Mouse (Mus musculus) liver, embryonic 13.5 days (tissue): Measurements from ENCODE around the gene Gpr176. TPM values are rescaled to one million over a fixed set of nuclear protein-coding genes. Genes with fewer than 3 reads are reported as not detected.
A peak's percentile ranks its signal among the peaks of the same experiment; 100 is the strongest.

Source experiments
- ATAC-seq: fragments of 200-750 bp; cut with Nextera tagmentation; 2 replicates; pipeline ENCODE4 v1.8.0; 2017; ENCODE audit warnings: low read depth, mild to moderate bottlenecking, moderate number of reproducible peaks, moderate library complexity
- DNase-seq: peaks from one replicate; pipeline ENCODE4 v3.0.0; 2022
- H3K27ac ChIP-seq: fragments of 300-500 bp; sonication (generic); 2 replicates; pipeline ENCODE4 v1.5.1; 2015; ENCODE audit warnings: moderate library complexity, mild to moderate bottlenecking, inconsistent platforms
- H3K27me3 ChIP-seq: fragments of 300-500 bp; sonication (generic); 2 replicates; pipeline ENCODE4 v1.6.1; 2015; ENCODE audit warnings: mild to moderate bottlenecking, inconsistent platforms
- H3K36me3 ChIP-seq: fragments of 300-500 bp; sonication (generic); 2 replicates; pipeline ENCODE4 v1.6.1; 2015; ENCODE audit warnings: mild to moderate bottlenecking, inconsistent platforms
- H3K4me1 ChIP-seq: fragments of 300-500 bp; sonication (generic); replicated peaks from 2 replicates; pipeline ENCODE4 v1.6.1; 2015; ENCODE audit warnings: inconsistent platforms
- H3K4me2 ChIP-seq: fragments of 300-500 bp; sonication (generic); 2 replicates; pipeline ENCODE4 v1.6.1; 2015; ENCODE audit warnings: inconsistent platforms, mild to moderate bottlenecking, moderate library complexity
- H3K4me3 ChIP-seq: fragments of 300-500 bp; sonication (generic); replicated peaks from 2 replicates; pipeline ENCODE4 v1.5.1; 2015; ENCODE audit warnings: mild to moderate bottlenecking, inconsistent platforms
- H3K9ac ChIP-seq: fragments of 300-500 bp; sonication (generic); 2 replicates; pipeline ENCODE4 v1.6.1; 2015; ENCODE audit warnings: mild to moderate bottlenecking, inconsistent platforms
- H3K9me3 ChIP-seq: fragments of 300-500 bp; sonication (generic); replicated peaks from 2 replicates; pipeline ENCODE4 v1.6.1; 2016; ENCODE audit warnings: inconsistent platforms
- WGBS: fragments of 180-500 bp; shearing (Covaris S2); methylation state at CpG from one replicate; pipeline ENCODE4 v1.1.7; 2015; ENCODE audit not compliant: insufficient replicate concordance; 5-methylcytosine and 5-hydroxymethylcytosine counted together
- polyA plus RNA-seq: library from polyadenylated mRNA; unstranded; fragments of >200 nt; fragmentation: Nextera tagmentation; extraction: Ambion mirVana; gene quantifications from 2 replicates; pipeline ENCODE4 v1.2.1, GENCODE M21; 2015

The Gpr176 gene
- 0.38 TPM in 2 replicates for polyA plus RNA-seq

GRCm38 (mm10) chr2:118372901-118373571 is at the start of gene Gpr176:
TSS of gene Gpr176 (minus strand) at chr2:118373419.
- DNase-seq (no peak), ATAC-seq (peak; percentile 52)
- Histone ChIP-seq H3K9ac (peak within 1 kb of the TSS; percentile 39; the same call in 1 of the 2 replicates), H3K27ac (no peak within 1 kb of the TSS), H3K9me3 (no peaks in the 10 kb centered on the region), H3K4me1 (peaks cover 17% of the 10 kb centered on the region), H3K27me3 (peaks cover 62% of the 10 kb centered on the region), H3K4me2 (peak within 1 kb of the TSS; percentile 72), H3K4me3 (peak within 1 kb of the TSS; percentile 54), H3K36me3 (no peaks in the 10 kb centered on the region)
- 2% methylated on average over 55 of the region's 59 CpGs for WGBS

DNA sequence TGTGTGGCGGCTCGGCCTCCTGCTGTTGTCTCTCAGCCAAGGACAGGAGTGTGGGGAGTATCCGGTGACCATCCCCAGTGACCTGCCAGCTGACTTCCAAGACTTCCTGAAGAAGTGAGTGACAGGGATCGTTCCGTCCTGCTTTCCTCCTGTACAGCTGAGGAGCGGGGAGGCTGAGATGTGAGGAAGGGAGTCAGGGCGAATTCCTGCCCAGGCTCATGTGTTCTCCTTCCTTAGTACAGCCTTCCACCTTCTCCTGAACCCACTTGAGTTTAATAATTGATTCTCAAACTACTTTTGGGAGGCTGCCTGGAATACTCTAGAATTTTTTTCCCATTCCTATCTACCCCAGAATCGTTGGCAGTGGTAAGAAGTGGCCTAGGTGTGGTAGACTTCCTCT is 49.2 kb upstream of the Gpr176 start:
- no peak overlapping the region for H3K27ac ChIP-seq
- no peak overlapping the region for H3K4me3 ChIP-seq
- H3K9me3 ChIP-seq, result no peaks in the 10 kb centered on the region
- no peak for ATAC-seq
- no peak overlapping the region for H3K9ac ChIP-seq
- H3K4me1 ChIP-seq, result no peaks in the 10 kb centered on the region
- H3K36me3 ChIP-seq, result peaks cover 41% of the 10 kb centered on the region
- DNase-seq, result no peak
- 70% methylated on average over 8 of the region's 8 CpGs for WGBS
- H3K27me3 ChIP-seq, result no peaks in the 10 kb centered on the region
- H3K4me2 ChIP-seq, result no peak overlapping the region

DNA sequence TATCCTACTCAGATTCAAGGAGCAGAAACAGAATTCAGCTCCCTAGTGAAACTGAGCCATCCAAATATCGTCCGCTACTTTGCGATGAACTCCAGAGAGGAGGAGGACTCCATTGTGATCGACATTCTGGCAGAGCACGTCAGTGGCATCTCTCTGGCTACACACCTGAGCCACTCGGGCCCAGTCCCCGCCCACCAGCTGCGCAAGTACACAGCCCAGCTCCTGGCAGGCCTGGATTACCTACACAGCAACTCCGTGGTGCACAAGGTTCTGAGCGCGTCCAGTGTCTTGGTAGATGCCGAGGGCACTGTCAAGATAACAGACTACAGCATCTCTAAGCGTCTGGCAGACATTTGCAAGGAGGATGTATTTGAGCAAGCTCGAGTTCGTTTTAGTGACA is 48.7 kb upstream of the Gpr176 start:
- Histone ChIP-seq H3K36me3 (peaks cover 41% of the 10 kb centered on the region), H3K27me3 (no peaks in the 10 kb centered on the region), H3K9me3 (no peaks in the 10 kb centered on the region), H3K4me3 (no peak overlapping the region), H3K4me1 (no peaks in the 10 kb centered on the region), H3K4me2 (no peak overlapping the region), H3K27ac (no peak overlapping the region), H3K9ac (no peak overlapping the region)
- DNase-seq (no peak), ATAC-seq (no peak)
- 83% methylated on average over 15 of the region's 15 CpGs for WGBS

DNA sequence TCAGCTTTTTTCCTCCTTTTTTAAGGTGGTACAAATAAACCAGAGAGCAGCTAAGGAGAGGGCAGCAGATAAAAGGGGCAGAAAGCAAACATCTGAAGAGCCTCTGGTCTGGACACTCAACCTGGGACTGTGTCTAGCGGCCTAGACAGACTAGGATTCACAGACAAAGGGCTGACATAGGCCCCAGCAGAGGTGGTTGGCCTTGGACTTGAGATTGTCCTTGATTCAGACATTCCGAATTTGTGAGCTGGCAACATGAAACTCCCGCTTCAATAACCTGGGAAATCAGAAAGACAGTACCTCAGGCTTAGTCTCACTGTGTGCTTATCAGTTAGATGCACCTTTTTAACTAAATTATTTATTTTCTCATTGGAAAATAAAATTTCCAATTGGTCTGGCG is 44.9 kb upstream of the Gpr176 start:
- no peak overlapping the region for H3K4me2 ChIP-seq
- H3K27me3 ChIP-seq, result no peaks in the 10 kb centered on the region
- no peak overlapping the region for H3K9ac ChIP-seq
- no peak overlapping the region for H3K27ac ChIP-seq
- H3K4me3 ChIP-seq, result no peak overlapping the region
- peaks cover 67% of the 10 kb centered on the region for H3K36me3 ChIP-seq
- 71% methylated on average over 4 of the region's 4 CpGs for WGBS
- no peaks in the 10 kb centered on the region for H3K4me1 ChIP-seq
- DNase-seq (no peak), ATAC-seq (no peak)
- no peaks in the 10 kb centered on the region for H3K9me3 ChIP-seq

- Histone ChIP-seq H3K4me1 (no peaks in the 10 kb centered on the region), H3K4me2 (no peak overlapping the region), H3K9me3 (no peaks in the 10 kb centered on the region), H3K4me3 (no peak overlapping the region), H3K9ac (no peak overlapping the region), H3K36me3 (peaks cover 74% of the 10 kb centered on the region), H3K27me3 (no peaks in the 10 kb centered on the region), H3K27ac (no peak overlapping the region)
- DNase-seq, result no peak
- WGBS, result 71% methylated on average over 6 of the region's 6 CpGs
- ATAC-seq, result no peak
These were observed 42.6 kb upstream of the Gpr176 start for GRCm38 (mm10) chr2:118415601-118416355.

DNA sequence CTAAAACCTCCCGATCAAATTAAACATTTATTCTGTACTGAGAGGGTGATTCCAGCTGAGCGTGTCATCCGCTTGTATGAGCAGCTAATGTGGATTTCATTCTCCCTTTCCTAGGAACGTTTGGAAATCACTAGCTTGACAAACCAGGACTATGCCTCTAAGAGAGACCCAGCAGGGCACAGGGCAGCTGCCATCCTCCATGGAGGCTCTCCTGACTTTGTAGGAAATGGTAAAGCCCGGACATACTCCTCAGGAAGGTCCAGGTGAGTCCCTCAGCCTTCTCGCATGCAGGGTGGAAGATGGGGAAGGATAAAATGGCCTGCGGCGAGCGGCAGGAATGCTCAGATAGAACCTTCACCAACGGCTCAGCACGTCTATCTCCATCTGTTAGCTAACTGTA is 39.6 kb upstream of the Gpr176 start:
- peaks cover 68% of the 10 kb centered on the region for H3K36me3 ChIP-seq
- DNase-seq, result no peak

GRCm38 (mm10) chr2:118408336-118408895 is 35.2 kb upstream of the Gpr176 start:
- Histone ChIP-seq H3K4me2 (no peak overlapping the region), H3K9me3 (no peaks in the 10 kb centered on the region), H3K4me1 (no peaks in the 10 kb centered on the region), H3K27ac (no peak overlapping the region), H3K9ac (no peak overlapping the region), H3K27me3 (no peaks in the 10 kb centered on the region), H3K4me3 (no peak overlapping the region), H3K36me3 (peaks cover 43% of the 10 kb centered on the region)
- DNase-seq, result no peak
- WGBS, result 78% methylated on average over 4 of the region's 4 CpGs
- no peak for ATAC-seq

More for the DNA sequence above, 39.6 kb upstream of the Gpr176 start:
- WGBS, result 84% methylated on average over 11 of the region's 11 CpGs
- Histone ChIP-seq H3K4me3 (no peak overlapping the region), H3K27ac (no peak overlapping the region), H3K4me2 (no peak overlapping the region), H3K9me3 (no peaks in the 10 kb centered on the region), H3K27me3 (no peaks in the 10 kb centered on the region), H3K9ac (no peak overlapping the region), H3K4me1 (no peaks in the 10 kb centered on the region)
- ATAC-seq, result no peak

GRCm38 (mm10) chr2:118406811-118407210 is 33.6 kb upstream of the Gpr176 start:
- Histone ChIP-seq H3K4me1 (0 out of 2 replicates have a peak, but pooled peaks cover 3% of the 10 kb centered on the region), H3K36me3 (peaks cover 32% of the 10 kb centered on the region), H3K4me2 (no peak overlapping the region), H3K9ac (no peak overlapping the region), H3K9me3 (no peaks in the 10 kb centered on the region), H3K27me3 (no peaks in the 10 kb centered on the region), H3K4me3 (no peak overlapping the region), H3K27ac (no peak overlapping the region)
- no peak for DNase-seq
- 47% methylated on average over 2 of the region's 2 CpGs for WGBS
- no peak for ATAC-seq

GRCm38 (mm10) chr2:118405568-118405967 is 32.3 kb upstream of the Gpr176 start:
- peak; percentile 59; the same call in 1 of the 2 replicates for ATAC-seq
- Histone ChIP-seq H3K4me1 (0 out of 2 replicates have a peak, but pooled peaks cover 3% of the 10 kb centered on the region), H3K9me3 (no peaks in the 10 kb centered on the region), H3K27ac (no peak overlapping the region), H3K36me3 (peaks cover 26% of the 10 kb centered on the region), H3K27me3 (no peaks in the 10 kb centered on the region), H3K4me3 (no peak overlapping the region), H3K9ac (no peak overlapping the region), H3K4me2 (no peak overlapping the region)
- 71% methylated on average over 4 of the region's 4 CpGs for WGBS
- DNase-seq, result no peak

DNA sequence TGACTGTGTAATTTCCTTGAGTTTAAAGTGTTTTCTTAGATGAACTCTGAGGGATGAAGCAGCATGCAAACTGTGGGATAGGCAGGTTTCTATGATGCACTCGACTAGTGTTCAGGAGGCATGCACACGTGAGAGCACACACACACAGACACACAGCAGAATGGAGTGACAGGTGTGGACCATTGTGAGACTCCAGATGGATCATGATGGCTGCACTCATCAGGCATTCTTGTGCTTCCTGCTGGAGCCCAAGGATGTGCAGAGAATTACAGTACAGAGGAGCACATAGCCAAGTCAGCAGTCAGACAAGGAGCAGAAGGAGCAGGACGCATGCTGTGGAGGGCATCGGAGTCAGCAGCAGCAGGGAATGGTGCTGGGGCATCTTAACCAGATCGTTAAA is 31.1 kb upstream of the Gpr176 start:
- H3K9ac ChIP-seq, result no peak overlapping the region
- H3K9me3 ChIP-seq, result no peaks in the 10 kb centered on the region
- peaks cover 24% of the 10 kb centered on the region for H3K36me3 ChIP-seq
- ATAC-seq (no peak), DNase-seq (no peak)
- H3K27ac ChIP-seq, result no peak overlapping the region
- H3K27me3 ChIP-seq, result no peaks in the 10 kb centered on the region
- peaks cover 9% of the 10 kb centered on the region for H3K4me1 ChIP-seq
- whole genome bisulfite sequencing, result 71% methylated on average over 5 of the region's 5 CpGs
- H3K4me2 ChIP-seq, result no peak overlapping the region
- H3K4me3 ChIP-seq, result no peak overlapping the region

GRCm38 (mm10) chr2:118401834-118402727 is 28.9 kb upstream of the Gpr176 start:
- H3K4me1 ChIP-seq, result peaks cover 12% of the 10 kb centered on the region
- WGBS, result 67% methylated on average over 5 of the region's 5 CpGs
- no peaks in the 10 kb centered on the region for H3K27me3 ChIP-seq
- no peak overlapping the region for H3K4me2 ChIP-seq
- H3K4me3 ChIP-seq, result no peak overlapping the region
- H3K36me3 ChIP-seq, result peaks cover 17% of the 10 kb centered on the region; the same call in 1 of the 2 replicates
- H3K27ac ChIP-seq, result no peak overlapping the region
- no peak for DNase-seq
- ATAC-seq, result no peak
- H3K9me3 ChIP-seq, result no peaks in the 10 kb centered on the region
- H3K9ac ChIP-seq, result no peak overlapping the region
